Mouse (Mus musculus): ENCODE results near the gene Akp3. TPM values are rescaled to one million over a fixed set of nuclear protein-coding genes. Genes with fewer than 3 reads are reported as not detected.

Akp3 gene
- polyA plus RNA-seq, 2 experiments from 2014 or later, result not detected

GRCm38 (mm10) chr1:87154501-87155120 lies 29.8 kb downstream of the Akp3 start:
- ATAC-seq, result no peak

- no peak for ATAC-seq
These were observed 30.9 kb downstream of the Akp3 start for GRCm38 (mm10) chr1:87155531-87156198.

GRCm38 (mm10) chr1:87156199-87156587 lies 31.4 kb downstream of the Akp3 start, which contains the start of gene Ecel1:
TSS of gene Ecel1 (minus strand) at chr1:87156521.
- no peak for ATAC-seq

- no peak for ATAC-seq
These were observed 34.6 kb downstream of the Akp3 start for GRCm38 (mm10) chr1:87159396-87159795.

GRCm38 (mm10) chr1:87164164-87164795 lies 39.5 kb downstream of the Akp3 start:
- ATAC-seq, result no peak

GRCm38 (mm10) chr1:87164796-87165184 lies 40.0 kb downstream of the Akp3 start:
- ATAC-seq, result no peak

- no peak for ATAC-seq
These were observed 45.7 kb downstream of the Akp3 start for GRCm38 (mm10) chr1:87170458-87170857.

GRCm38 (mm10) chr1:87171312-87171711 lies 46.5 kb downstream of the Akp3 start:
- ATAC-seq, result no peak

- no peak for ATAC-seq
These were observed 47.5 kb downstream of the Akp3 start for GRCm38 (mm10) chr1:87172316-87172715.

- no peak for ATAC-seq
These were observed 49.5 kb downstream of the Akp3 start for GRCm38 (mm10) chr1:87174006-87174955.

- no peak for ATAC-seq
These were observed 51.1 kb downstream of the Akp3 start for GRCm38 (mm10) chr1:87175852-87176292.

Other genes with a start within 250 kb of the Akp3 start
- not detected for gene Alppl2, start 35.0 kb upstream of the Akp3 start, polyA plus RNA-seq (2017; shearing (Covaris generic))
- gene Alpi, start 23.4 kb upstream of the Akp3 start, polyA plus RNA-seq (2017; shearing (Covaris generic)), result not detected
- under 1 TPM in 1 of 2 experiments, not detected in 1; 0.36 TPM for gene Ecel1, start 31.5 kb downstream of the Akp3 start, polyA plus RNA-seq (2017; shearing (Covaris generic))
- gene Prss56, start 58.3 kb downstream of the Akp3 start, polyA plus RNA-seq (2017; shearing (Covaris generic)), result not detected
- not detected for gene Chrnd, start 65.6 kb downstream of the Akp3 start, polyA plus RNA-seq (2017; shearing (Covaris generic))
- gene Chrng, start 79.7 kb downstream of the Akp3 start, polyA plus RNA-seq (2017; shearing (Covaris generic)), result not detected
- gene Eif4e2, start 88.9 kb downstream of the Akp3 start, polyA plus RNA-seq (2017; shearing (Covaris generic)), result 100 to 1,000 TPM; 128 to 155 TPM
- gene Efhd1, start 139.4 kb downstream of the Akp3 start, polyA plus RNA-seq (2017; shearing (Covaris generic)), result not detected
- gene Gigyf2, start 202.0 kb downstream of the Akp3 start, polyA plus RNA-seq (2017; shearing (Covaris generic)), result 10 to 100 TPM; 49.9 to 58.1 TPM